Mouse (Mus musculus) CH12.LX (cell line): Measurements from ENCODE around the gene Crtc3.

ENCODE experiments used
- CTCF ChIP-seq, 2 experiments: IDR thresholded peaks in 1 of 2; conservative IDR thresholded peaks in 1 of 2; 2 replicates each; pipeline ENCODE4 v1.5.1; 2011 to 2012; ENCODE audit warnings: low read depth in 2 of 2, low read length in 2 of 2, improper control_type of control experiment in 1 of 2, inconsistent platforms in 1 of 2, mild to moderate bottlenecking in 1 of 2, moderate library complexity in 1 of 2
- JUND ChIP-seq: conservative IDR thresholded peaks from 2 replicates; pipeline ENCODE4 v1.6.1; 2011; ENCODE audit warnings: low read depth, low read length, improper control_type of control experiment
- MXI1 ChIP-seq: IDR thresholded peaks from 2 replicates; pipeline ENCODE4 v1.6.1; 2011; ENCODE audit warnings: mild to moderate bottlenecking, low read depth, low read length, improper control_type of control experiment
- RAD21 ChIP-seq: IDR thresholded peaks from 2 replicates; pipeline ENCODE4 v1.6.1; 2011; ENCODE audit warnings: low read depth, mild to moderate bottlenecking, low read length, improper control_type of control experiment, moderate library complexity
- SIN3A ChIP-seq: IDR thresholded peaks from 2 replicates; pipeline ENCODE4 v1.6.1; 2012; ENCODE audit warnings: low read length, improper control_type of control experiment, inconsistent platforms
- TBP ChIP-seq: conservative IDR thresholded peaks from 2 replicates; pipeline ENCODE4 v1.6.1; 2011; ENCODE audit warnings: low read depth, low read length, improper control_type of control experiment
- TCF12 ChIP-seq: IDR thresholded peaks from 2 replicates; pipeline ENCODE4 v1.6.1; 2014; ENCODE audit warnings: low read depth, mild to moderate bottlenecking, inconsistent platforms, low read length, improper control_type of control experiment
- ZC3H11A ChIP-seq: IDR thresholded peaks from 2 replicates; pipeline ENCODE4 v1.6.1; 2012; ENCODE audit warnings: low read depth, mild to moderate bottlenecking, inconsistent platforms, low read length, improper control_type of control experiment

DNA sequence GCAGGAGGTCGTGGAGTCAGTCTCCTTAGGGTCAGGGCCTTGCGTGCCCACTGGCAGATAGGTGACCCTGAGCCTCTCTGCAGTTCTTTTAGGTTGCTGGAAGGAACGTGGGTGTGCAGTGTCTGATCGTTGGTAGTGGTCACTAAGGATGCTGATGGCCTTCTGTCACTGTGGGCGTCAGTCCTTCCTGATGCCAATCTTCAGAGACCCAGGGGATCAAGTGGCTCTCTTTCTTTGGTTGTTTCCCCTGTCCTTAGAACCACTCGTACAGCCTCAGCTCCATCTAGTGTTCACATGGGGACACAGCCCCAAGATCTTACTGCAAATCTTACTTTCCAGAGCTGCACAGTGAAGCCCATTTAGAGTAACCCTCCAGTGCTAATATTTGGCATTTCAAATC, 104.7 kb downstream of the Crtc3 start:
- TF ChIP-seq CTCF (conservative IDR thresholded peaks at IDR 0.05 in 1 of 2, IDR thresholded peaks at IDR 0.05 in 1 of 2; ENCODE audit: low read depth in 2 of 2, low read length in 2 of 2) (peak; percentile 59 to 96), TCF12 (no peak), TBP (no peak), SIN3A (no peak; the same call in none of the 2 replicates), JUND (no peak), ZC3H11A (peak; percentile 69), MXI1 (0 out of 2 replicates have a peak, but pooled peaks have one; percentile 7), RAD21 (peak; percentile 97)
